Mouse (Mus musculus) intestine, embryonic 15.5 days (tissue): ENCODE data around the gene Grm2. TPM values are rescaled to one million over a fixed set of nuclear protein-coding genes. Genes with fewer than 3 reads are reported as not detected.
"Not testable (repeated sequence)": the region's sequence is repeated elsewhere in the genome, so short reads cannot be mapped to it uniquely, and the experiment has no call there.

Experiments
- ATAC-seq: fragments of 200-750 bp; cut with Nextera tagmentation; 2 replicates; pipeline ENCODE4 v1.8.0; 2017; ENCODE audit warnings: moderate TSS enrichment, moderate library complexity
- H3K27ac ChIP-seq: fragments of 300-500 bp; sonication (generic); 2 replicates; pipeline ENCODE4 v1.5.1; 2015; ENCODE audit warnings: mild to moderate bottlenecking, inconsistent platforms
- H3K27me3 ChIP-seq: fragments of 300-500 bp; sonication (generic); replicated peaks from 2 replicates; pipeline ENCODE4 v1.6.1; 2015; ENCODE audit warnings: inconsistent platforms
- H3K36me3 ChIP-seq: fragments of 300-500 bp; sonication (generic); 2 replicates; pipeline ENCODE4 v1.6.1; 2015; ENCODE audit warnings: inconsistent platforms
- H3K4me1 ChIP-seq: fragments of 300-500 bp; sonication (generic); replicated peaks from 2 replicates; pipeline ENCODE4 v1.6.1; 2015; ENCODE audit warnings: inconsistent platforms
- H3K4me2 ChIP-seq: fragments of 300-500 bp; sonication (generic); replicated peaks from 2 replicates; pipeline ENCODE4 v1.6.1; 2015; ENCODE audit warnings: mild to moderate bottlenecking, inconsistent platforms
- H3K4me3 ChIP-seq: fragments of 300-500 bp; sonication (generic); replicated peaks from 2 replicates; pipeline ENCODE4 v1.5.1; 2015; ENCODE audit warnings: inconsistent platforms
- H3K9ac ChIP-seq: fragments of 300-500 bp; sonication (generic); 2 replicates; pipeline ENCODE4 v1.6.1; 2015; ENCODE audit warnings: inconsistent platforms
- H3K9me3 ChIP-seq: fragments of 300-500 bp; sonication (generic); 2 replicates; pipeline ENCODE4 v1.6.1; 2016; ENCODE audit warnings: inconsistent platforms
- WGBS: fragments of 180-500 bp; shearing (Covaris S2); methylation state at CpG from one replicate; pipeline ENCODE4 v1.1.7; 2015; 5-methylcytosine and 5-hydroxymethylcytosine counted together
- polyA plus RNA-seq: library from polyadenylated mRNA; unstranded; fragments of >200 nt; fragmentation: Nextera tagmentation; extraction: Ambion mirVana; gene quantifications from 2 replicates; pipeline ENCODE4 v1.2.1, GENCODE M21; 2015

The Grm2 gene
- polyA plus RNA-seq, 1 experiment from 2014 or later: not detected

- Histone ChIP-seq H3K4me1 (no peaks in the 10 kb centered on the region), H3K9me3 (no peaks in the 10 kb centered on the region), H3K36me3 (no peaks in the 10 kb centered on the region), H3K27me3 (0 out of 2 replicates have a peak, but pooled peaks cover 3% of the 10 kb centered on the region), H3K4me2 (no peak overlapping the region), H3K4me3 (no peak overlapping the region), H3K27ac (no peak overlapping the region), H3K9ac (no peak overlapping the region)
- no peak for ATAC-seq
- 67% methylated on average over 6 of the region's 6 CpGs for WGBS
Observed at GRCm38 (mm10) chr9:106643787-106644186, 12.1 kb downstream of the Grm2 start.

GRCm38 (mm10) chr9:106643128-106643527 lies 12.8 kb downstream of the Grm2 start:
- Histone ChIP-seq H3K9me3 (no peaks in the 10 kb centered on the region), H3K27ac (no peak overlapping the region), H3K9ac (no peak overlapping the region), H3K27me3 (0 out of 2 replicates have a peak, but pooled peaks cover 3% of the 10 kb centered on the region), H3K36me3 (no peaks in the 10 kb centered on the region), H3K4me1 (no peaks in the 10 kb centered on the region), H3K4me3 (no peak overlapping the region), H3K4me2 (no peak overlapping the region)
- 31% methylated on average over 7 of the region's 7 CpGs for WGBS
- ATAC-seq: peak; percentile 56; the same call in 1 of the 2 replicates

- ATAC-seq: no peak
- no peak overlapping the region for H3K4me3 ChIP-seq
- 54% methylated on average over 5 of the region's 5 CpGs for WGBS
- H3K36me3 ChIP-seq: no peaks in the 10 kb centered on the region
- no peak overlapping the region for H3K4me2 ChIP-seq
- H3K9ac ChIP-seq: no peak overlapping the region
- no peak overlapping the region for H3K27ac ChIP-seq
- H3K4me1 ChIP-seq: no peaks in the 10 kb centered on the region
- no peaks in the 10 kb centered on the region for H3K9me3 ChIP-seq
- no peaks in the 10 kb centered on the region for H3K27me3 ChIP-seq
Observed at GRCm38 (mm10) chr9:106641346-106641745, 14.5 kb downstream of the Grm2 start.

- no peak overlapping the region for H3K9ac ChIP-seq
- no peak overlapping the region for H3K27ac ChIP-seq
- no peak overlapping the region for H3K4me3 ChIP-seq
- H3K4me1 ChIP-seq: no peaks in the 10 kb centered on the region
- H3K36me3 ChIP-seq: no peaks in the 10 kb centered on the region
- H3K4me2 ChIP-seq: no peak overlapping the region
- no peaks in the 10 kb centered on the region for H3K27me3 ChIP-seq
- ATAC-seq: no peak
- 93% methylated on average over 8 of the region's 8 CpGs for WGBS
- H3K9me3 ChIP-seq: no peaks in the 10 kb centered on the region
Observed at GRCm38 (mm10) chr9:106638154-106638553, 17.7 kb downstream of the Grm2 start.

GRCm38 (mm10) chr9:106632185-106632584 lies 23.7 kb downstream of the Grm2 start:
- no peak overlapping the region for H3K27ac ChIP-seq
- no peaks in the 10 kb centered on the region for H3K9me3 ChIP-seq
- ATAC-seq: no peak
- no peaks in the 10 kb centered on the region for H3K27me3 ChIP-seq
- no peaks in the 10 kb centered on the region for H3K36me3 ChIP-seq
- WGBS: 64% methylated on average over 5 of the region's 5 CpGs
- no peak overlapping the region for H3K4me2 ChIP-seq
- H3K9ac ChIP-seq: no peak overlapping the region
- H3K4me1 ChIP-seq: no peaks in the 10 kb centered on the region
- H3K4me3 ChIP-seq: no peak overlapping the region

GRCm38 (mm10) chr9:106627796-106628195 lies 28.1 kb downstream of the Grm2 start:
- H3K4me1 ChIP-seq, H3K9me3 ChIP-seq, H3K36me3 ChIP-seq, H3K4me3 ChIP-seq, H3K27me3 ChIP-seq, H3K27ac ChIP-seq, H3K4me2 ChIP-seq, H3K9ac ChIP-seq: not testable (repeated sequence)
- 0 out of 2 replicates have a peak, but pooled peaks have one; percentile 15 for ATAC-seq
- WGBS: 22% methylated on average over 8 of the region's 8 CpGs

GRCm38 (mm10) chr9:106626282-106626681 lies 29.6 kb downstream of the Grm2 start, which contains the start of gene Iqcf6:
Gene Iqcf6, plus strand, starts transcription at chr9:106626582.
- no peak within 1 kb of the TSS for H3K9ac ChIP-seq
- 79% methylated on average over 2 of the region's 2 CpGs for whole genome bisulfite sequencing
- H3K9me3 ChIP-seq: no peaks in the 10 kb centered on the region
- H3K4me2 ChIP-seq: no peak within 1 kb of the TSS
- no peaks in the 10 kb centered on the region for H3K4me1 ChIP-seq
- no peak for ATAC-seq
- H3K27me3 ChIP-seq: no peaks in the 10 kb centered on the region
- no peaks in the 10 kb centered on the region for H3K36me3 ChIP-seq
- no peak within 1 kb of the TSS for H3K27ac ChIP-seq
- no peak within 1 kb of the TSS for H3K4me3 ChIP-seq

GRCm38 (mm10) chr9:106617496-106617895 lies 38.4 kb downstream of the Grm2 start:
- Histone ChIP-seq H3K9me3 (no peaks in the 10 kb centered on the region), H3K27ac (no peak overlapping the region), H3K36me3 (no peaks in the 10 kb centered on the region), H3K4me2 (no peak overlapping the region), H3K27me3 (no peaks in the 10 kb centered on the region), H3K4me3 (no peak overlapping the region), H3K9ac (no peak overlapping the region), H3K4me1 (no peaks in the 10 kb centered on the region)
- WGBS: 83% methylated on average over 3 of the region's 3 CpGs
- ATAC-seq: no peak

- no peak for ATAC-seq
- H3K4me2 ChIP-seq: no peak overlapping the region
- 73% methylated on average over 9 of the region's 9 CpGs for WGBS
- no peak overlapping the region for H3K4me3 ChIP-seq
- H3K9ac ChIP-seq: no peak overlapping the region
- H3K4me1 ChIP-seq: no peaks in the 10 kb centered on the region
- no peaks in the 10 kb centered on the region for H3K36me3 ChIP-seq
- H3K9me3 ChIP-seq: no peaks in the 10 kb centered on the region
- no peaks in the 10 kb centered on the region for H3K27me3 ChIP-seq
- no peak overlapping the region for H3K27ac ChIP-seq
Observed at GRCm38 (mm10) chr9:106616306-106616705, 39.6 kb downstream of the Grm2 start.

GRCm38 (mm10) chr9:106614616-106615015 lies 41.3 kb downstream of the Grm2 start:
- H3K27ac ChIP-seq: no peak overlapping the region
- no peaks in the 10 kb centered on the region for H3K9me3 ChIP-seq
- no peak overlapping the region for H3K9ac ChIP-seq
- H3K36me3 ChIP-seq: no peaks in the 10 kb centered on the region
- no peaks in the 10 kb centered on the region for H3K4me1 ChIP-seq
- H3K4me2 ChIP-seq: no peak overlapping the region
- no peaks in the 10 kb centered on the region for H3K27me3 ChIP-seq
- no peak overlapping the region for H3K4me3 ChIP-seq
- WGBS: 37% methylated on average over 3 of the region's 3 CpGs
- ATAC-seq: no peak

- H3K9me3 ChIP-seq: no peaks in the 10 kb centered on the region
- H3K36me3 ChIP-seq: no peaks in the 10 kb centered on the region
- H3K27ac ChIP-seq: no peak overlapping the region
- H3K9ac ChIP-seq: no peak overlapping the region
- no peak overlapping the region for H3K4me2 ChIP-seq
- H3K27me3 ChIP-seq: no peaks in the 10 kb centered on the region
- no peak for ATAC-seq
- no peak overlapping the region for H3K4me3 ChIP-seq
- WGBS: 61% methylated on average over 2 of the region's 2 CpGs
- no peaks in the 10 kb centered on the region for H3K4me1 ChIP-seq
Observed at GRCm38 (mm10) chr9:106613951-106614350, 41.9 kb downstream of the Grm2 start.

GRCm38 (mm10) chr9:106610727-106611126 lies 45.2 kb downstream of the Grm2 start:
- Histone ChIP-seq H3K36me3 (no peaks in the 10 kb centered on the region), H3K4me1 (no peaks in the 10 kb centered on the region), H3K4me2 (no peak overlapping the region), H3K4me3 (no peak overlapping the region), H3K27me3 (no peaks in the 10 kb centered on the region), H3K27ac (no peak overlapping the region), H3K9ac (no peak overlapping the region), H3K9me3 (no peaks in the 10 kb centered on the region)
- WGBS: 85% methylated on average over 4 of the region's 4 CpGs
- ATAC-seq: no peak

- Histone ChIP-seq H3K4me1 (no peaks in the 10 kb centered on the region), H3K4me2 (no peak overlapping the region), H3K27ac (no peak overlapping the region), H3K27me3 (no peaks in the 10 kb centered on the region), H3K9me3 (no peaks in the 10 kb centered on the region), H3K36me3 (no peaks in the 10 kb centered on the region), H3K9ac (no peak overlapping the region), H3K4me3 (no peak overlapping the region)
- 22% methylated on average over 8 of the region's 8 CpGs for WGBS
- ATAC-seq: no peak
Observed at GRCm38 (mm10) chr9:106600546-106600945, 55.3 kb downstream of the Grm2 start.
